Mouse (Mus musculus) 3T3-L1 (cell line): Measurements from ENCODE around the gene Col24a1.
"Not testable (repeated sequence)": the region's sequence is repeated elsewhere in the genome, so short reads cannot be mapped to it uniquely, and the experiment has no call there.

Experiments used
- DNase-seq: peaks from one replicate; pipeline ENCODE4 v3.0.0-alpha.2; 2015; ENCODE audit warnings: low read depth, low spot score

The Col24a1 gene

GRCm38 (mm10) chr3:145353951-145354350, 61.7 kb downstream of the Col24a1 start:
- no peak for DNase-seq

- no peak for DNase-seq
These were observed 64.7 kb downstream of the Col24a1 start for GRCm38 (mm10) chr3:145356865-145357487.

- peak; percentile 59 for DNase-seq
These were observed 73.0 kb downstream of the Col24a1 start for GRCm38 (mm10) chr3:145365227-145365626.

GRCm38 (mm10) chr3:145367176-145367717, 75.0 kb downstream of the Col24a1 start:
- DNase-seq, result no peak

- no peak for DNase-seq
These were observed 84.0 kb downstream of the Col24a1 start for GRCm38 (mm10) chr3:145376298-145376697.

GRCm38 (mm10) chr3:145383095-145383494, 90.8 kb downstream of the Col24a1 start:
- no peak for DNase-seq

GRCm38 (mm10) chr3:145386434-145386833, 94.2 kb downstream of the Col24a1 start:
- peak; percentile 14 for DNase-seq

- no peak for DNase-seq
These were observed 98.4 kb downstream of the Col24a1 start for GRCm38 (mm10) chr3:145390681-145391080.

GRCm38 (mm10) chr3:145391986-145392659, 99.9 kb downstream of the Col24a1 start:
- no peak for DNase-seq

GRCm38 (mm10) chr3:145399173-145399572, 106.9 kb downstream of the Col24a1 start:
- no peak for DNase-seq

GRCm38 (mm10) chr3:145402257-145402656, 110.0 kb downstream of the Col24a1 start:
- no peak for DNase-seq

- no peak for DNase-seq
These were observed 110.7 kb downstream of the Col24a1 start for GRCm38 (mm10) chr3:145402994-145403393.

- DNase-seq, result peak; percentile 63
These were observed 115.8 kb downstream of the Col24a1 start for GRCm38 (mm10) chr3:145408045-145408444.

GRCm38 (mm10) chr3:145412137-145412536, 119.9 kb downstream of the Col24a1 start:
- DNase-seq, result peak; percentile 62

GRCm38 (mm10) chr3:145414362-145414761, 122.1 kb downstream of the Col24a1 start:
- no peak for DNase-seq

GRCm38 (mm10) chr3:145417809-145418208, 125.5 kb downstream of the Col24a1 start:
- peak; percentile 44 for DNase-seq

GRCm38 (mm10) chr3:145420421-145420820, 128.1 kb downstream of the Col24a1 start:
- peak; percentile 96 for DNase-seq

- no peak for DNase-seq
These were observed 129.8 kb downstream of the Col24a1 start for GRCm38 (mm10) chr3:145422044-145422443.

- DNase-seq, result no peak
These were observed 146.1 kb downstream of the Col24a1 start for GRCm38 (mm10) chr3:145438352-145438751.

GRCm38 (mm10) chr3:145439086-145439485, 146.8 kb downstream of the Col24a1 start:
- no peak for DNase-seq

GRCm38 (mm10) chr3:145440993-145441392, 148.7 kb downstream of the Col24a1 start:
- DNase-seq, result no peak

GRCm38 (mm10) chr3:145442268-145442667, 150.0 kb downstream of the Col24a1 start:
- DNase-seq, result peak; percentile 60

- DNase-seq, result not testable (repeated sequence)
These were observed 150.9 kb downstream of the Col24a1 start for GRCm38 (mm10) chr3:145443167-145443566.
